Mouse (Mus musculus) c-Kit-negative CD71-positive TER-119-positive erythroid progenitor cells, embryonic 14.5 days (primary cell): ENCODE data around the gene Pkhd1.
"Not testable (repeated sequence)": the region's sequence is repeated elsewhere in the genome, so short reads cannot be mapped to it uniquely, and the experiment has no call there.

Source experiments
- DNase-seq: peaks from one replicate; pipeline ENCODE4 v3.0.0-alpha.2; 2013; ENCODE audit warnings: low read depth, low spot score

Gene Pkhd1

DNA sequence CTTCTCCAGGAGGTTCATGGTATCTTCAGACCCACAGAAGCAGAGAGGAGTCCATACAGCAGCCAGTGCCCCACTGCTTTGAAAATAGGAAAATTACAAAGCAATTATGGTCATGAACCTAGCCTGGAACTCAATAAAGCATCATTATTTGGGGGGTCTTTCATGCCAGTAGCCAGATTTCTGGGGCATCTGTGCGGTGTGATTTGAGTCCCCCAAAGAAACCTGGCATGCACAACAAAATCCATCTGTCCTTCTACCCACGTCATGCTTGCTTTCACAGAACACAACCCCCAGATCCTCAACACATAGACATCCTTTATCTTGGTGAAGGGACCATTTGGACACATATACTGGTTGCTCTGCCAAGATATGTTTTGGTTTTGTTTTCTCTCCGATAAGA, 316.2 kb downstream of the Pkhd1 start:
- DNase-seq: no peak

DNA sequence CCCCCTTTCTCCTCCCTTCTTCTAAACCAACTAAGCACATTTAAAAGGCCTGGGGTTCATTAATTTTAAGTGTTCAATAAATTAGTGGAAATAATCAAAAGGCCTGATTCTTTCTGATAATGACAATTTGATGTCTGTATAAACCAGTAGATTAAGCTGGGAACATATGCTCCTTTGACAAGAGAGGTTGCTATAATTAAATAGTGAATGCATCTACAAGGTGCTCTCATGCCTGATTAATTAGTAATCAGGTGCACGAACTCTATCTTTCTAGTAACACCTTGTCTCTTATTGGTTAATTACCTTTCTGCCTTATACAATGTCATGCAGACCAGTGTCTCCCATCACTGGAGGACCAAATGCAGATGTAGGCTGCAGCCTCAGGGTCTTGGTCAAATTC, 329.2 kb downstream of the Pkhd1 start:
- no peak for DNase-seq

GRCm38 (mm10) chr1:20260403-20260802, 357.5 kb downstream of the Pkhd1 start:
- DNase-seq: no peak

DNA sequence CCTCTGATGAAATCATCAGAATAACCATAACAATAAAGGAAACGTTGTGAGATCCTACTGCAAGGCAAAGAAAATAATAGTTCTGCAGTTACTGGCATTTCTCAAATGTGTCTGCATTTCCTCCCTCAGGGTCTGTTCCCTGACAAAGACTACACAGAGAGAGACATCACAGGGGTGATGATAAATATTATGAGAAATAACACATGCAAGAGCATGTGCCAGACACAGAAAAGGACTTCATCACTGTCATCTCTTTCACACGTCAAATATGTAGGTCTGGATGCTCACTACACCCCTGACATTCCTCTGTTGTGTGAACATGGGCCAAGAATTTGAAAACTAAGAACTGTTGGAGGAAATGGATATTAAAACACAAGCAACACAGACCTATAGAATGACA, 369.7 kb downstream of the Pkhd1 start:
- DNase-seq: no peak

DNA sequence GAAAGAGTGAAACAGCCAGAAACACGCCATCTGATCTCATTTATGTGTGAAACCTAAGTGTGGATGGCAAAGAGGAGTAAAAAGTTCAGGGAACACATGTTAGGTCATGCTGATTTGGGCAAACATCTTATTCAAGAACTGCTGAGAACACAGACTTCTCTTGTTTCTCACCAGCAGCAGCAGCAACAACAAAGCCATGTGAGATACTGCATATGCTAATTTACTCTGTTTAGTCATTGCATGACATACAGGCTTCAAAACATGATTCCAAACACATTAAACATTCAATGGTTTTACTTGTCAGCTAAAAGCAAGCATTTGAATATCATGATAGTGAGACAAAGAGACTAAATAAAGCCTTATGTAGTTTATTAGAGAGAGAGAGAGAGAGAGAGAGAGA, 401.2 kb downstream of the Pkhd1 start:
- DNase-seq: no peak

DNA sequence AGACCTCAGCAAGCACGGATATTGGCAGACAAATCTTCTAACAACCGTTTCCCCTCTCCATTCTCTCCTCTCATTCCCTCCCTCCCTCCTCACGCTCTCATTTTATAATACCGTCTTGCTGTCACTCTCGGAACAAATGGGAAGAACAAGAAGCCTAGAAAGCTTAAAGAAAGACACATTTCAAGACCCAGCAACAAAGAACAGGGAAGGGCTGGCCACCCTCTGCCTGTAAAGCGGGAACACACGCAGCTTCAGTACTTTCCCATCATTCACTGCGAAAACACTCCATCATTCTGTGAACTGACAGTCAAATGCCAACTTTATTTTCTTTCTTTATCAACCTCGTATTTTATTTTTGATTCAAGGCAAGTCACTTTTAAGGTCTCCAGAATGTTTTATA, 427.4 kb downstream of the Pkhd1 start:
- DNase-seq: no peak

DNA sequence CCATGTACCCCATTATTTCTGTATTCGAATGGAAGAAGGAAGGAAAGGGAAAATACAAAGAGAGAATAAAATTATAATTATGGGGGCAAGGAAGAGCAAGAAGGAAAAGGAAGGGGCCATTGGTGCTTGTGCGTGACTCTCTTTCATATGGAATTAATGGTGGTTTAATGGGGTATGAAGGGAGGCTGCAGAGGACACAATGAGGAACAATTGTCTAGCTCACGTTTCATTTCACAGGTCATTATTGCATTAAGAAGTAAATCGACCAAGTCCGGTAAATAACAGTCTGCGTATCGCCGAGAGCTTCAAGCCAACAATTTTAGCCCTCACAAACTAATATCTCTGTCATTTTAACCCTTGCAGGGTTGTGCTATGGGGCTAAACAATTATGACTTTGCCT, 437.7 kb downstream of the Pkhd1 start:
- DNase-seq: no peak

GRCm38 (mm10) chr1:20171199-20171598, 446.7 kb downstream of the Pkhd1 start:
- no peak for DNase-seq

- not testable (repeated sequence) for DNase-seq
These were observed 467.2 kb downstream of the Pkhd1 start for GRCm38 (mm10) chr1:20150627-20151026.

- no peak for DNase-seq
These were observed 467.8 kb downstream of the Pkhd1 start for GRCm38 (mm10) chr1:20150016-20150415.

DNA sequence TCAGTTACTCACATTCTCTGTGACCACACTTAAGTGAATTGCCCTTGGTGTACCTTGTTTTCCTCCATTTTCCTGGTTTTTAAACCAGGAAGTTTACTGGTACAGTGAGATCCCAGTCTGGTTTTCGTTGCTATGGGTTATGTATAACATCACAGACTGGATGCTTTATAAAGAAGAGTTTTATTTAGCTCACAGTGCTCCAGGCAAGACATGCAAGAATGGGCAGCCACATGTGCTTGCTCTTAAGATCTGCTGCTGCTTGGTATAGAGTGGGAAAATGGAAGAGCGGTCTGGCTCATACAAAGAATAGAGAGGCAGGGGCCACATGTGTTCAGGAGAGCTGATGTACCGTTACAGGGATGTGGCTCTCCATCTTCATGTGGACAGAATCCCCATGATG, 481.7 kb downstream of the Pkhd1 start:
- DNase-seq: no peak

GRCm38 (mm10) chr1:20135065-20135618, 482.7 kb downstream of the Pkhd1 start:
- DNase-seq: no peak

DNA sequence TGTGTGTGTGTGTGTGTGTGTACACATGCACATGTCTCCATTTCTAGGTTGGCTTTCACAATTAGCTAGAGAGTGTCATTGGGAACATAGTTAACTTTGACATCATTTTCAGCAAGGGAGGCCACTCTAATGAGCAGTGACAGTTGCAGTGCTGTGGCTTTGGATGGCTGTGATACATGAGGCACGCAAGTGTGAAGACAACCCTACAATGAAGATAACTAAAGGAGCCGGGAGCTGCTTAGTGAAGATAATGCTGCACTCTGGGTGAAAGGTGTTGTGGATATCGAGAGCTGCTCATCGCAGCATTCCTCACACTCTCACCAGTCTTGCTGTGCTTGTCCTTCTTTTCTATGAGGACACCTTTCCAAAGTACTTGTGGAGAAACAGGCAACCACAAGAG, 484.2 kb downstream of the Pkhd1 start:
- DNase-seq: no peak

- no peak for DNase-seq
These were observed 485.9 kb downstream of the Pkhd1 start for GRCm38 (mm10) chr1:20131786-20132596.

- DNase-seq: no peak
These were observed 500.5 kb downstream of the Pkhd1 start for GRCm38 (mm10) chr1:20117331-20117730.

DNA sequence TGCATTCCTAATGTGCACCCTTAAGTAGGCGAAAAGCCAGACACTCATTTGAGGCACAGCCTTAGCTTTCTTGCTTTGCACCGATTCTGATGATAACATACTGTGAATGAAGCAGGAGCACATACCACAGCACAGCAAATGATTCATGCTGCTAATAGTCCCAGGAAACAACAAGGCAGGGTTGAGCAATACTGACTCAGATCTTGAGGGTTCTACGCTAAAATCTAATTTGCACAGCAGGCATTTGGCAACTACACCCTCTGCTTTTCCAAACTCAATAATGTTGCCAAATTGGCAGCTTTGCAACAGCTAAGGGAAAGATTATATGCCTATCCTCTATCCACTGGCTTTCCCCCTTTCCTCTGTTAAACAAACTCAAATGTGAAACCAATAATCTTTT, 548.1 kb downstream of the Pkhd1 start:
- no peak for DNase-seq

GRCm38 (mm10) chr1:20058245-20058644, 559.6 kb downstream of the Pkhd1 start:
- DNase-seq: no peak

GRCm38 (mm10) chr1:20039389-20039788, 578.5 kb downstream of the Pkhd1 start:
- DNase-seq: no peak

- no peak for DNase-seq
These were observed 582.6 kb downstream of the Pkhd1 start for GRCm38 (mm10) chr1:20035277-20035676.

- no peak for DNase-seq
These were observed 599.5 kb downstream of the Pkhd1 start for GRCm38 (mm10) chr1:20018198-20018925.

DNA sequence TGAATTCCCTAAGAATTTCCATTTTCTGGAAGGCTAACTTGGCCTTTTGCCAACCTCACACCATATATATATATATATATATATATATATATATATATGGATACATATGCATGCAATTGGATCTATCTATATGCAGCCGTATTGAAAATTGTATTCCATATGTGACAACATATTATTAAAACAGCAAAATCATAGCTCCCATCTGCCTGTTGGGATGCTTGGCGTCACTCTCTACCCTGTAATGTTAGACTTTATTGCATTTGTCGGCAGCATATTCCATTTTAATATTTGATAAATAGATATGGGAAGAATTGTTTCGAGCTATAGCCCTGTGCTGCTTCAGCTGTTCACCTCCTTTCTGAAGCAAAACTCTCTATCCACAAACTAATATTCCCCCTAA, 600.2 kb downstream of the Pkhd1 start:
- DNase-seq: no peak
